Mouse (Mus musculus): ENCODE measurements at regions not wholly inside any gene's neighbourhood (a gene's known extent, or its start where the extent isn't known, plus 50 kb on each side); places are given as distances from the start of the nearest gene placed in this dataset.

DNA sequence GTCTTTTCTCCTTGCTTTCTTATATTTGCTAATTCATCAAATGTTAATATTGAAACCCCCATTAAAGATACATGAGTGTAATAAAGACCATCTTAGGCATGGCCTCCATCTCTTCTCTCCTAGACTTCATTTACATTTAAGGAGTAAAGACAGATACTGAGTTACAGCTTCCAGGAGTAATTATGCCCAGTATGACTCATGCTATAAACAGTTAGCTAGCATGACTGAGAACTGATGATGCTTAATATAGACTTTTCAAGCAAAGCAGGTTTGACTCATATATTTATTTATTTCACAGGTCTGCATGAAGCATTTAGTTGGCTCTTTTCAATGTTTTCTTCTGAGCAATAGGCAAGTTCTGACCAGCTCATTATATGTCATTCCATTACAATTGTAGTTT lies 453.7 kb upstream of the Cntn6 start:
- DNase-seq, result no peak

DNA sequence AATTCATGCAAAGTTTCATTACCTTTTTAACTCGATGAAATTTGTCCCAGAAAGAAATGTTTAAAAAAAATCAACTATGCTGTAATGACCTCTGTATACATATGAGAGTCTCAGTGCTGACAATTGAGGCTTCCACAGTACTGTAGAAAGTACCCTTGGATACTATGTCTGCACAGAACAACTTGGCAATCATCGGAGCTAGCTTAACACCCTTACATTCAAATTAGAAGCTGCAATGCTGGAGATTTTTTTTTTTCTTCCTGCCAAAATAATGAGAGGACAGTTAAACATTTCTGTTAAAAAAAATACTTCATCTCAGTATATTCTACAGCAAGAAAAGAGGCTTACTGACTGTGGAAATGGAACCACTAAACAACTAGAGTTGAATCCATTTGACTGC lies 452.1 kb upstream of the Cntn6 start:
- DNase-seq, result no peak

DNA sequence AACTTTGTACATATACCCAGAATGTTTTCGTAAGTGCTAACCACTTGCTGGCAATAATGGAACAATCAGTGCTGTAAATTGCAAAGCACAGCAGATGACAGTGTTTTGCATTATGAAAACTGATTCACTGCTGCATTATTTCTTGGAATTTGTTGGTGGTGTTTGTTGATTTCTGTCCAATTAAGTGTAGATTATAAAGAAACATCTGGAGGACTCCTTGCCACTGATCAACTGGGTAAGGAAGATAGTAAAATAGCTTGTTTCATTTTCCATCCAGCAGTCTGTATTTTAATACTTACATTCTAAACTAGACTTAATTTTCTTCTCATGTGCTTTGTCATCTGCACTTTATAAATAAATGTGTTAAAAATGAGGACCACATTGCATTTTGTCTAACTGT lies 436.6 kb upstream of the Cntn6 start:
- DNase-seq, result no peak

DNA sequence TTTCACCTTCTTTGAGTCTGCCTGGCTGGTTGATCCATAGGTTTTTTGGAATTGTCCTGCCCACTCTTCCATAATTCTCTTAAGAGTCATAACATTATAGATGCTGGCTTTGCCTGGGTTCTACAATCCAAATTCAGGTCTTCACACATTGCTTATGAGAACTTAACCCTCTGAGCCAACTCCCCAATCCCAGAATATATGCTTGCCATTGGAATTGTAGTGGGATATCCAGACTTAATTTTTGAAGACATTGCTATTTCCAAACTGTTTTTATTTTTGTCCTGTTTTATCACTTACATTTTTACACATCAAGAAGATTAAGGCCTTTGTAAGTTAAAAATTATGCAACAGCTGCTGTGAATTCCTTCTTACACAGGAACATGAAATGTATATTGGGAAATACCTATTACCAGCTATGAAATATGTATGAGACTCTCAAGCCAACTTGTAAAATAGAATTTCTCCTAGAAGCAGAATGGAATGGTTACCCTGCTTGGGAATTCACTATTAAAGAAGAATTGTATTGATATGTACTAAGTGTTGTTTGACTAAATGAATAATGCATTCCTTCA lies 430.8 kb upstream of the Cntn6 start:
- no peak for DNase-seq

DNA sequence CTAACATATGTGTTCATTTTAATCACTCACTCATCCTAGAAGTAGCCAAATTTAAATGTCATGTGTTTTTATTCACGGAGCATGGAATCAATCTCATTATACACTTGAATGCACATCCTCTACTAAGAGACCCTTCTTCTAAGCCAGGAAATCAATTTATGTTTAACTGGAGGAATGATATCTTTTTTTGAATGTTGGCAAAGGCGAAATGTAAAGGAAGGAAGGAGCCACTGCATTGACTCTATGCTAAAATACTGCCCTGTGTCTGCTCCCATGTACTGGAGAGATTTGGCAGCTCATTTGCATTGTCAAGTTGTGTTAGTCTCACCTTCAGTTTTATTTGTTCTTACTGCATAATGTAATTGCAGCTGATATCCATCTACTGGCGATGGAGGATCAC lies 412.0 kb upstream of the Cntn6 start:
- no peak for DNase-seq

DNA sequence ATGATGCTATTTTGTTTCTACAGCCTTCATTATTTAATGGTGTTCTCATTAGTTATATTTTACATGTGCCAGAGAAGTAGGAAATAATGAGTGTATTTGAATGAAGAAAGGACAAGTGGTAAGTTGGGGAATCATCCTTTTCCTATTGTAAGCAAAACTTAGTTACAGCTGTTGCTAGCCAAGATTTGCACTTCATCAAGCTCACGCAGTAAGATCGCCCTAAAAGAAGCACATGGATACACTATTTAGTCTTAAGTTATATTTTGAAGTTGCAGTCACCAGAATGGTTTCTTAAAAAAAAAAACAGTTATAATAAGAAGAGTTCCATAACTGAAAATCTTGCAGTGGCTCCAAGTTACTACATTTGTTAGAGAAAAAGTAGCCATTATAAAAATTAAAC lies 410.3 kb upstream of the Cntn6 start:
- DNase-seq, result no peak

DNA sequence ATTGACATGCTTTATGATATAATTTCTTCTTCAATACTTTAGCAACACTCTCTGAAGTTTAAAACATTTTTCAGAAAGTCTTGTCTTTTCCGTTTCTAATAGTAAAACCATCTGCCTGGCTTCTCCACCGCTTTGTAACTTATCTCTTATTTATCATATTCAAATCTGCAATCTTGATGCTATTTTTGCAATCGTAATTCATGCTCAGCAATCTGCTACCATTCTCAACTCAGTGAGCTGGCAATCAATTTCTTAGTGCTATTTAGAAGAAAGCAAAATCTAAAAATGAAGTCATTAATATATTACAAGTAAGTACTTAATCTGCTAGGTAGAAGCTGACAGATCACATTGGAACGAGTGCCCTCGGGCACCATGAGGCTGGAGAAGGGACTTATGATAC lies 384.2 kb upstream of the Cntn6 start:
- DNase-seq, result no peak

Data from adrenal gland, adult 2 months (tissue).